Mouse (Mus musculus) MEL (cell line): ENCODE results near the gene Ipmk. TPM values are rescaled to one million over a fixed set of nuclear protein-coding genes. Genes with fewer than 3 reads are reported as not detected.

Source experiments
- DNase-seq: peaks from one replicate; pipeline ENCODE4 v3.0.0; 2011; ENCODE audit warnings: low read depth, low spot score
- H3K27ac ChIP-seq: 2 replicates; pipeline ENCODE4 v1.5.1; 2012; ENCODE audit warnings: low read depth, mild to moderate bottlenecking, control low read depth, low read length, moderate library complexity; ENCODE audit not compliant: control insufficient read depth
- H3K27me3 ChIP-seq, 2 experiments: fragments of 150-350 bp in 1 of 2; sonication (generic) in 1 of 2; 2 replicates each; pipeline ENCODE4 v1.6.1; 2012; ENCODE audit warnings: low read length in 2 of 2, mild to moderate bottlenecking in 2 of 2, improper control_type of control experiment in 1 of 2, moderate library complexity in 1 of 2; ENCODE audit not compliant: insufficient read depth in 2 of 2, control insufficient read depth in 1 of 2
- H3K36me3 ChIP-seq, 2 experiments: 2 replicates each; pipeline ENCODE4 v1.6.1; 2012 to 2014; ENCODE audit warnings: low read length in 2 of 2, improper control_type of control experiment in 1 of 2, inconsistent platforms in 1 of 2, mild to moderate bottlenecking in 1 of 2; ENCODE audit not compliant: insufficient read depth in 2 of 2, control insufficient read depth in 1 of 2
- H3K4me1 ChIP-seq, 2 experiments: fragments of 150-350 bp in 1 of 2; sonication (generic) in 1 of 2; 2 replicates each; pipeline ENCODE4 v1.6.1; 2012; ENCODE audit warnings: low read length in 2 of 2, improper control_type of control experiment in 1 of 2, mild to moderate bottlenecking in 1 of 2; ENCODE audit not compliant: insufficient read depth in 2 of 2, control insufficient read depth in 1 of 2
- H3K4me3 ChIP-seq, 2 experiments: fragments of 150-350 bp in 1 of 2; sonication (generic) in 1 of 2; 2 replicates each; pipeline ENCODE4 v1.5.1; 2012; ENCODE audit warnings: low read depth in 2 of 2, low read length in 2 of 2, mild to moderate bottlenecking in 2 of 2, moderate library complexity in 2 of 2, control low read depth in 1 of 2, improper control_type of control experiment in 1 of 2; ENCODE audit not compliant: control insufficient read depth in 1 of 2, insufficient read depth in 1 of 2
- H3K79me2 ChIP-seq: 2 replicates; pipeline ENCODE4 v1.6.1; 2012; ENCODE audit warnings: mild to moderate bottlenecking, low read length, moderate library complexity; ENCODE audit not compliant: control insufficient read depth, poor library complexity, insufficient read depth
- H3K9ac ChIP-seq: 2 replicates; pipeline ENCODE4 v1.6.1; 2012; ENCODE audit warnings: low read depth, mild to moderate bottlenecking, control low read depth, low read length, moderate library complexity; ENCODE audit not compliant: control insufficient read depth, poor library complexity, severe bottlenecking
- H3K9me3 ChIP-seq: fragments of 150-350 bp; sonication (generic); replicated peaks from 2 replicates; pipeline ENCODE4 v1.6.1; 2012; ENCODE audit warnings: mild to moderate bottlenecking, low read length, improper control_type of control experiment, moderate library complexity; ENCODE audit not compliant: insufficient read depth
- CHD1 ChIP-seq: IDR thresholded peaks from 2 replicates; pipeline ENCODE4 v1.6.1; 2012; ENCODE audit warnings: low read depth, mild to moderate bottlenecking, inconsistent platforms, low read length, improper control_type of control experiment
- CTCF ChIP-seq, 3 experiments: IDR thresholded peaks in 2 of 3; conservative IDR thresholded peaks in 1 of 3; 2 replicates each; pipeline ENCODE4 v1.5.1; 2011 to 2012; ENCODE audit warnings: low read length in 3 of 3, low read depth in 2 of 3, mild to moderate bottlenecking in 2 of 3, improper control_type of control experiment in 1 of 3, inconsistent platforms in 1 of 3, mixed read lengths in 1 of 3, moderate library complexity in 1 of 3; ENCODE audit not compliant: control insufficient read depth in 1 of 3, insufficient read depth in 1 of 3, poor library complexity in 1 of 3, severe bottlenecking in 1 of 3
- E2F4 ChIP-seq: IDR thresholded peaks from 2 replicates; pipeline ENCODE4 v1.6.1; 2011; ENCODE audit warnings: low read depth, low read length, improper control_type of control experiment, borderline replicate concordance
- ELF1 ChIP-seq: IDR thresholded peaks from 2 replicates; pipeline ENCODE4 v1.6.1; 2014; ENCODE audit warnings: low read depth, mild to moderate bottlenecking, inconsistent platforms, low read length, improper control_type of control experiment, moderate library complexity
- EP300 ChIP-seq, 2 experiments: IDR thresholded peaks; 2 replicates each; pipeline ENCODE4 v1.6.1; 2011; ENCODE audit warnings: improper control_type of control experiment in 2 of 2, low read length in 2 of 2, low read depth in 1 of 2, mild to moderate bottlenecking in 1 of 2
- ETS1 ChIP-seq: IDR thresholded peaks from 2 replicates; pipeline ENCODE4 v1.6.1; 2012; ENCODE audit warnings: low read depth, mild to moderate bottlenecking, inconsistent platforms, low read length, improper control_type of control experiment, moderate library complexity
- GATA1 ChIP-seq: IDR thresholded peaks from 2 replicates; pipeline ENCODE4 v1.6.1; 2011; ENCODE audit warnings: low read depth, low read length, improper control_type of control experiment
- JUND ChIP-seq: IDR thresholded peaks from 2 replicates; pipeline ENCODE4 v1.6.1; 2011; ENCODE audit warnings: low read depth, mild to moderate bottlenecking, improper control_type of control experiment, low read length
- MAX ChIP-seq: IDR thresholded peaks from 2 replicates; pipeline ENCODE4 v1.6.1; 2011; ENCODE audit warnings: low read length, improper control_type of control experiment
- MEF2A ChIP-seq: IDR thresholded peaks from 2 replicates; pipeline ENCODE4 v1.6.1; 2014; ENCODE audit warnings: low read depth, mild to moderate bottlenecking, inconsistent platforms, low read length, improper control_type of control experiment; ENCODE audit not compliant: poor library complexity, insufficient replicate concordance, severe bottlenecking; ENCODE audit errors: extremely low read depth
- MXI1 ChIP-seq: IDR thresholded peaks from 2 replicates; pipeline ENCODE4 v1.6.1; 2011; ENCODE audit warnings: mild to moderate bottlenecking, low read depth, low read length, improper control_type of control experiment
- NELFE ChIP-seq: IDR thresholded peaks from 2 replicates; pipeline ENCODE4 v1.6.1; 2011; ENCODE audit warnings: low read depth, low read length, improper control_type of control experiment
- POLR2A ChIP-seq, 2 experiments: IDR thresholded peaks; 2 replicates each; pipeline ENCODE4 v1.6.1; 2011 to 2012; ENCODE audit warnings: low read length in 2 of 2, mild to moderate bottlenecking in 2 of 2, control low read depth in 1 of 2, improper control_type of control experiment in 1 of 2, low read depth in 1 of 2, moderate library complexity in 1 of 2; ENCODE audit not compliant: control insufficient read depth in 1 of 2, insufficient read depth in 1 of 2, poor library complexity in 1 of 2
- POLR2AphosphoS5 ChIP-seq: IDR thresholded peaks from 2 replicates; pipeline ENCODE4 v1.6.1; 2012; ENCODE audit warnings: low read depth, borderline replicate concordance, mild to moderate bottlenecking, inconsistent platforms, low read length, moderate library complexity, mixed read lengths
- SIN3A ChIP-seq: IDR thresholded peaks from 2 replicates; pipeline ENCODE4 v1.6.1; 2012; ENCODE audit warnings: low read length, improper control_type of control experiment, inconsistent platforms
- SMC3 ChIP-seq: IDR thresholded peaks from 2 replicates; pipeline ENCODE4 v1.6.1; 2011; ENCODE audit warnings: low read depth, low read length, improper control_type of control experiment
- TCF12 ChIP-seq: IDR thresholded peaks from 2 replicates; pipeline ENCODE4 v1.6.1; 2014; ENCODE audit warnings: low read depth, mild to moderate bottlenecking, inconsistent platforms, low read length, improper control_type of control experiment, moderate library complexity
- UBTF ChIP-seq: IDR thresholded peaks from 2 replicates; pipeline ENCODE4 v1.6.1; 2012; ENCODE audit warnings: low read depth, mild to moderate bottlenecking, inconsistent platforms, low read length, improper control_type of control experiment, moderate library complexity, borderline replicate concordance; ENCODE audit not compliant: insufficient read depth
- USF1 ChIP-seq: IDR thresholded peaks from 2 replicates; pipeline ENCODE4 v1.6.1; 2014; ENCODE audit warnings: low read depth, mild to moderate bottlenecking, inconsistent platforms, low read length, improper control_type of control experiment, moderate library complexity
- ZC3H11A ChIP-seq: IDR thresholded peaks from 2 replicates; pipeline ENCODE4 v1.6.1; 2012; ENCODE audit warnings: low read depth, mild to moderate bottlenecking, inconsistent platforms, low read length, improper control_type of control experiment
- ZKSCAN1 ChIP-seq: IDR thresholded peaks from 2 replicates; pipeline ENCODE4 v1.6.1; 2012; ENCODE audit warnings: low read depth, mild to moderate bottlenecking, inconsistent platforms, low read length, improper control_type of control experiment, moderate library complexity
- ZMIZ1 ChIP-seq: IDR thresholded peaks from 2 replicates; pipeline ENCODE4 v1.6.1; 2012; ENCODE audit warnings: low read depth, mild to moderate bottlenecking, inconsistent platforms, low read length, improper control_type of control experiment, moderate library complexity
- polyA plus RNA-seq, 2 experiments: library from polyadenylated mRNA; stranded (reverse) in 1 of 2; unstranded in 1 of 2; fragments of >175 nt in 1 of 2; fragments of >200 nt in 1 of 2; gene quantifications; 2 replicates each; pipeline versions ENCODE4 v1.2.1 to v1.2.4; 2012; ENCODE audit warnings: low replicate concordance in 2 of 2, low read depth in 1 of 2; ENCODE audit not compliant: insufficient read length in 2 of 2, insufficient read depth in 1 of 2, missing spikeins in 1 of 2
- total RNA-seq: library from RNA; depleted of rRNA; stranded (reverse); fragments of 300-350 nt; gene quantifications from 2 replicates; pipeline ENCODE4 v1.2.3, GENCODE M21; 2012

The Ipmk gene
- total and polyA plus RNA-seq, 3 experiments, result 21.0 to 36.7 TPM; not detected in 1

DNA sequence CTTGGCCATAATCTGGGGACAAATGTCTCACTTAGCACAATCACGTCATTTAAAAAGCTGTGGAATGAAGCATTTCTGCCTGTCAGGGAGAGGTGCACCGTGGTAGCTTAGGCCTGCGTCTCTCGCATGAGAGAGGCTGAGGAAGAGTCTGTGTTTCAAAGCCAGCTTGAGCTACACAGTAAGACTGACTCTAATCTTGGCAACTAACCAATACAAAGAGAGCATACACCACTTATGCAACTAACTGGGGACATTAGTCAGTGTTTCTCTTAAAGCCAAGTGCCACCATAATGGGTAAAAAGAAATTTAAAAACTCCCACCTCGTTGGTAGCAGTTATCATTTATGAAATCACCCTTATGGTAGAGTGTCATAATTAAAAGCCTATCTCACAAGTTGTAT is 18.7 kb upstream of the Ipmk start:
- H3K27me3 ChIP-seq, result no peaks in the 10 kb centered on the region
- peaks cover 0 to 2% of the 10 kb centered on the region in 2 experiments; a peak in 2 of 4 replicates for H3K36me3 ChIP-seq

DNA sequence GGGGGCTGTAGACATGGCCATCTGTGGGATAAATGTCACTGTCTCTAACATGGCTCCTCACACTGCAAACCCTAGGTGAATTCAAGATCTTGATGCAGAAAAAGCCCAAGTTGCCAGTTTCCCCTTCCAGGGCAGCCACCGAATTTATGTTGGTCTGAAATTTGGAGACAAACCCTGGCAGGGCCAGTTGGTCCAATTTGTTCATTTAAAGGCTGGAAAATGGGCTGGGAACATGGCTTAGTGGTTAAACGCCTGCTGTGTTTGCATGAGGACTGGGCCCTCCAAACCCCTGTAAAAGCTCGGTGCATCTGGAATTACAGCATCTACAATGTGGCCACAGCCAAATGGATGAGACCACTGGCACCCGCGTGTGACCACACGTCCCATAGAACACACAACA is 18.3 kb upstream of the Ipmk start:
- Histone ChIP-seq H3K79me2 (no peaks in the 10 kb centered on the region), H3K9ac (no peak overlapping the region), H3K9me3 (no peaks in the 10 kb centered on the region), H3K4me3 (no peak overlapping the region), H3K27me3 (no peaks in the 10 kb centered on the region), H3K36me3 (peaks cover 0 to 5% of the 10 kb centered on the region in 2 experiments; a peak in 2 of 4 replicates), H3K4me1 (no peaks in the 10 kb centered on the region), H3K27ac (no peak overlapping the region)
- DNase-seq, result no peak
- TF ChIP-seq MXI1 (no peak), POLR2A (IDR thresholded peaks at IDR 0.05; ENCODE audit: control insufficient read depth in 1 of 2, insufficient read depth in 1 of 2, low read depth in 1 of 2, low read length in 2 of 2, poor library complexity in 1 of 2) (no peak), ZMIZ1 (no peak), CTCF (IDR thresholded peaks at IDR 0.05 in 2 of 3, conservative IDR thresholded peaks at IDR 0.05 in 1 of 3; ENCODE audit: control insufficient read depth in 1 of 3, insufficient read depth in 1 of 3, low read depth in 2 of 3, low read length in 3 of 3, poor library complexity in 1 of 3, severe bottlenecking in 1 of 3) (no peak), ZKSCAN1 (no peak), EP300 (IDR thresholded peaks at IDR 0.05; ENCODE audit: low read depth in 1 of 2, low read length in 2 of 2) (no peak), UBTF (no peak)

More for the DNA sequence above, 18.7 kb upstream of the Ipmk start:
- Histone ChIP-seq H3K9ac (no peak overlapping the region), H3K4me1 (no peaks in the 10 kb centered on the region), H3K4me3 (no peak overlapping the region), H3K9me3 (no peaks in the 10 kb centered on the region), H3K27ac (no peak overlapping the region), H3K79me2 (no peaks in the 10 kb centered on the region)
- no peak for DNase-seq
- TF ChIP-seq GATA1, result no peak
- TF ChIP-seq SIN3A, result no peak
- no peak for TF ChIP-seq MXI1
- TF ChIP-seq ZKSCAN1, result no peak
- no peak for TF ChIP-seq CHD1
- TF ChIP-seq MAX, result no peak
- TF ChIP-seq POLR2AphosphoS5, result no peak
- no peak for TF ChIP-seq POLR2A (IDR thresholded peaks at IDR 0.05; ENCODE audit: control insufficient read depth in 1 of 2, insufficient read depth in 1 of 2, low read depth in 1 of 2, low read length in 2 of 2, poor library complexity in 1 of 2)
- no peak for TF ChIP-seq ETS1
- no peak for TF ChIP-seq ZMIZ1
- TF ChIP-seq MEF2A, result no peak
- no peak for TF ChIP-seq E2F4
- TF ChIP-seq SMC3, result no peak
- TF ChIP-seq ZC3H11A, result no peak
- TF ChIP-seq USF1, result no peak
- no peak for TF ChIP-seq JUND
- no peak for TF ChIP-seq NELFE
- TF ChIP-seq ELF1, result no peak
- TF ChIP-seq TCF12, result no peak
